Mouse (Mus musculus) heart, adult 18-20 months (tissue): ENCODE results near the gene Fermt2. TPM values are rescaled to one million over a fixed set of nuclear protein-coding genes. Genes with fewer than 3 reads are reported as not detected.
"Not testable (repeated sequence)": the region's sequence is repeated elsewhere in the genome, so short reads cannot be mapped to it uniquely, and the experiment has no call there.

ENCODE experiments used
- DNase-seq, 2 experiments: peaks; one replicate each; pipeline ENCODE4 v3.0.0; 2021 to 2022; ENCODE audit warnings: mixed read lengths in 1 of 2
- total RNA-seq, 2 experiments: library from RNA; stranded (reverse); gene quantifications; 2 replicates each; pipeline ENCODE4 v1.2.3; 2021

Fermt2 gene
- total RNA-seq, 2 experiments from 2014 or later: 215 to 269 TPM

DNA sequence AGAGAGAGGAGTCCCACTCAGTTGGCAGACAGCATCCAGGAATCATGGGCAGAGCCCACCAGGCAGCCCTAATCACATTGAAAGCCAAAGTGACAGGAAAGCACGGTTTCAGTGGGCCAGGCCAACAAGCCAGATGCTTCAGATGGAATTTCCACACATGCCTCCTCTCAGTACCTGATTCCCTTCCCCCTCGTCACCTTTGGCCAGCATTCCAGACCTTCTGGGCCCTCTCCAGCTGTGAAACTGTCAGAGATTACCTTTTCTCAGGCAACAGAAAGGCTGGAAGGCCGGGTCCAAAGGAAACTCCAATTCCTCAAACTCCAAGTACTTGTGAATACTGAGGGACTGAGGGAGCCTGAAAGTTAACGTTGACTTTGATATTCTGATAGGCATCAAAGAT, 19.1 kb downstream of the Fermt2 start:
- DNase-seq: peak; percentile 74 to 79

GRCm38 (mm10) chr14:45507923-45508322, 22.0 kb downstream of the Fermt2 start:
- DNase-seq: peak; percentile 65 to 79

DNA sequence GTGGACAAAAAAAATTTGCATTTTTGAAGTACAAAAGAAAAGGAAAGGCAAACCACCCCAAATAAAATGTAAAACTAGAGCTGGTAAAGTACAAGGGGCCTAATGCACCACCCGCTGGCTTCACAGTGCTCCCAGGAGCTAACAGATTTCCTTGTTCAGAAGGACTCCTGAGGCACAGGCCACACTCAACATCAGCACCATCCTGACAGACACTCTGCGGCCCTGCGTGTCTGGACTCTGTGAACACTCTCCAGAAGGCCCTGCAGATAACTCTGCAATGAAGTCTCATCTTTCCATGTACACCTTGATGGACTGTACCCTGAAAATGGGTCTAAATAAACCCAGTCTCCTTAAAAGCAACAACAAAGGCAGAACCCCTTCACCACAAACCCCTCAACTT, 22.5 kb downstream of the Fermt2 start:
- no peak for DNase-seq

- DNase-seq: peak; percentile 64 to 77
These were observed 22.9 kb downstream of the Fermt2 start for GRCm38 (mm10) chr14:45507032-45507431.

DNA sequence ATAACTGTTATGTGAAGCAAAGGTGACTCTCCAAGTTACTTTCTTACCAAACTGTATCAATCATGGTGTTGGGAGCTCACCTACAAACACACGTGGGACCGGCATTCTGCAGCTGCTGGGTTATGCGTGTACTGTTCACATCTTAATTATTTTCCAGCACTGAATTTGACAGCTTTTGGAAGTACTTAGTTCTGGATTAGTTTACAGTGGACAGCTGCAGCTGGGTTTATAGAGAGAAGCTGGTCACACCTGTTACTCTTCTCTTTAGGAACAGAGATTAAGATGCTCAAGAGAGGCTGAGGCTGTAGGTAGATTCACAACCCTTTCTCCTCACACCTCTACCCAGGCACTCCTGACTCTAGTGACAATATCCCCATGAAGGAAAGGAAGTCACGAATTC, 23.8 kb downstream of the Fermt2 start:
- no peak for DNase-seq

- no peak for DNase-seq
These were observed 25.4 kb downstream of the Fermt2 start for GRCm38 (mm10) chr14:45504422-45505113.

GRCm38 (mm10) chr14:45503934-45504333, 26.0 kb downstream of the Fermt2 start:
- peak in 1 of 2 experiments; percentile 50 for DNase-seq

DNA sequence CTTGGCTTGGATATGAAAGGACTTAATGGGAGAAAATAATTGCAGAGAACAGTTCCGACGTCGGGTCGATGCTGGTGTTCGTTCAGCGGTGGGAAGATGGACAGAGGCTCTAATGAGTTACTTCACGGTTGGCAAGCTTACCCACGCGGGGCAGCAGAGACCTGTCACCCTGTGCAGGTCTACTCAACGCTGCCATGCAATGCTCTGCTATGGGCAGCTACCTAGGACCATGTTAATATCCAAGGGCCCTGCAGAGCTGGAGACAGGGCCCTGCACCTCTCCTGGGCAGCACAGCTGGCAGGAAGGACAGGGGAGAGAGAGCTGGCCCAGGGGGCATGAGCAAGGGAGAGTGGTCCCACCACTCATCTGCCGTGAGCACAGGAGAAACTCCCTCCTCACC, 29.9 kb downstream of the Fermt2 start:
- DNase-seq: no peak

GRCm38 (mm10) chr14:45497116-45497515, 32.8 kb downstream of the Fermt2 start:
- DNase-seq: no peak

DNA sequence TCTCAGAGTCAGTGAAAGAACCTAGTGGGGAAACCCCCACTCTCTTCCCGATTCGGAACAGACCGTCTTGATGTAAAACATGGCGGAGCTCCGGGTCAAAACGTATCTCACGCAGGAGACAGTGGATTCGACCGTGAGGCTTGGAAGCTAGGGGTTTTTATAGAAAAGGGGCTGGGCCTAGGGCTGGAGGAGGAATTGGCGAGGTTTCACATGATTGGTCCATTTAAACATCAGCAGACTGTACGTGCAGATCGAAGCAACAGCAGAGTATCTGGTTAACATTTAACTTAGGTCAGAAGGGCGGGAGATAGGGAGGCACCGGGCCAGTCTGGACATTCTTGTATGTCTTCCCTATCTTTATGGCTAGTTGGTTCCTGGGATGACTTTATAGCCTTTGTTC, 34.1 kb downstream of the Fermt2 start:
- not testable (repeated sequence) for DNase-seq

DNA sequence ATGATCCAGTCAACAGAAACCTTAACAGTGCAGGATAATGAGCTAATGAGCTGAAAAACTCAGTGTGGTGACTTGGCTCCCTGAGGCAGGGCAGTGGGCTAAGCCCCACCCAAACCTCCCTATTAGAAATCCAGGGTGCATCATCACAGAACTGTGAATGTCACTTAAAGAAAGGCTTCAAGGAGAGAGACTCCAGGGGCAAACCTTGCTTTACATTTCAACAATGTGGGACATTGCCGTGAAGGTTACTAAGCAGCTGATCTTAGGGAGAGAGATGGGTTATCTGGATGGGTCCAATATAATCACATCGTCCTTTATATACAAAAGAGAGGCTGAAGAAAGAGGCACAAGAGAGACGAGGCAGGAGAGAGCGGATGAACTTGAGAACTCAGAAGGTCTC, 36.0 kb downstream of the Fermt2 start:
- no peak for DNase-seq

DNA sequence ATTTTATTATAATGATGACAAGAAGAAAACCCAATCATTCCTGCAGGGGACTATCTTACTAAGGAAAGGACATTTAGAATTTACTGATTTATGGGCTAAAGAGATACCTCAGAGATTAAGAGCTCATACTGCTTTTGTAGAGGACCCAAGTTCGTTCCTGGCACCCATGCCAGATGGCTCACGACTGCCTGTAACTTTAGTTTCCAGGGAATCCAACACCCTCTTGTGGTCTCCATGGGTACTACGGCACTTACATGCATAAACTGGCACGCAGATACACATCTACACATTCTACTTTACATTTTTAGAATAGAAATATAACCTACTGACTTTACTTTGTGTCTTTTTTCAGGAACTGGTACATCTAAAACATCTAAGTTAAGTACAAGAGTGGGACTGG, 37.2 kb downstream of the Fermt2 start:
- DNase-seq: no peak

DNA sequence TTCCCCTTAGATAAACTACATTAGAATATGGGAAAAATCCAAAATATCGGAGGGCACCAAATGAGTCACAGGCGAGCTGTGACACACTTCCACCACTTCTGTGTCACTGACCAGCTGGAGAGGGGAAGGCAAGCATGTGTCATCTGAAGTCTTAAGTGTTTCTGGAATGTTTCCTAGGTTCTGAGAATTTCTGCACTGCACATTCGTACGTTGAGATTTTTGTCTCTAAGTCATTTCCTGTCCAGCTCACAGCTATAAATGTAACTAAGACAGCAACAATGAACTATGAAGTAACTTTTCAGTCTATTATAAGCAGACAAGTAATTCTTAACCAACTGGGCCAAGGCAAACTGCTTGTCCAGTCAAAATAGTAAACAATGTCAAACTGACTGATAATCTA, 37.9 kb downstream of the Fermt2 start:
- DNase-seq: peak in 1 of 2 experiments; percentile 62

GRCm38 (mm10) chr14:45487201-45487600, 42.7 kb downstream of the Fermt2 start:
- not testable (repeated sequence) for DNase-seq

DNA sequence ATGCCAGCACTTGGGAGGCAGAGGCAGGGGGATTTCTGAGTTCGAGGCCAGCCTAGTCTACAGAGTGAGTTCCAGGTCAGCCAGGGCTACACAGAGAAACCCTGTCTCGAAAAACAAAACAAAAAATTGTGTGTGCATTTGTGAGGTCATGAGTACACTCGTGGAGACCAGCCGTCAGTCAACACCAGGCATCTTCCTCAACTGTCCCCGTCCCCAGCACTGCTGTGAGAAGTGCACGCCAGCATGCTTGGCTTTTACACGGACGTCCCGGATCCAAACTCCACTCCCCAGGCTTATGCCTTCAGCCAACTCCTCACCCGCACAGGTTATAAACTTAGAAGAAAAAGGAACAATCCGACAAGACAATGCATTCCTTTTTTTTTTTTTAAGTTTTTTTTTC, 46.6 kb downstream of the Fermt2 start:
- not testable (repeated sequence) for DNase-seq

- no peak for DNase-seq
These were observed 50.7 kb downstream of the Fermt2 start for GRCm38 (mm10) chr14:45478977-45479806.

DNA sequence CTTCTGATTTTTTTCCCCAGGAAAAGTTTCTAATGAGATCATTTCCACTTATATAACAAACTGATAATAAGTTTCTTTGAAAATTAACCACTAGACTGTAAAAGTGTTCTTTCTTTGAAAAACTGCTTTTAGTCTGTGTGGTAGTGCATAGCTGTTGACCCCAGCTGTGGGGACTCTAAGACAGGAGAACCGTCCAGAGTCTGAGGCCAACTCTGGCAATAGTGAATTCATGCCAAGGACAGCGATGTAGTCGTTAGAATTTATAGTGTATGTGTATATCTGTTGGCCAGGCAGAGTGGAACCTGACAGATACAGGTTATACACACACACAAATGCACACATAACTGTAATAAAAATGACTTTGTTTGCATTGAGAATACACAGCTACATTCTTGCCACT, 51.4 kb downstream of the Fermt2 start:
- DNase-seq: no peak

GRCm38 (mm10) chr14:45477651-45478050, 52.3 kb downstream of the Fermt2 start:
- DNase-seq: peak; percentile 50 to 59

DNA sequence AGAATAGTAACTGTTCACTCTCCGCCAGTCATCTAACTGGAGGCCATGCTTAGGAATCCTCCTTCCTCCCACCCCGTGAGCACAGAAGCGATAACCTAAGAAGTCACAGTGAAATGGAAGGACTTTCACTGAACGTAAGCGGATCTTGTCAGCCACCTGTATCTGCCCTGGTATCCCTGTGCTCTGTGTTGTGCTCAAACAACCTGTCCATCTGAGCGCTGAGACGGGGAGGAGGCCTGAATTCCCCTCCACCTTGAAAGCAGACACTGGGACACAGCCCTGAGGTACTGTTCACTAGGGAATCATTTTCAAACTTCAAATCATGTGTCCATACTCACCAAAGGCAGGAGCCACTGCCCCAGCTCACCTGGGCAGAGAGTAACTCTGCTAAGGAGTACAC, 52.9 kb downstream of the Fermt2 start:
- no peak for DNase-seq

DNA sequence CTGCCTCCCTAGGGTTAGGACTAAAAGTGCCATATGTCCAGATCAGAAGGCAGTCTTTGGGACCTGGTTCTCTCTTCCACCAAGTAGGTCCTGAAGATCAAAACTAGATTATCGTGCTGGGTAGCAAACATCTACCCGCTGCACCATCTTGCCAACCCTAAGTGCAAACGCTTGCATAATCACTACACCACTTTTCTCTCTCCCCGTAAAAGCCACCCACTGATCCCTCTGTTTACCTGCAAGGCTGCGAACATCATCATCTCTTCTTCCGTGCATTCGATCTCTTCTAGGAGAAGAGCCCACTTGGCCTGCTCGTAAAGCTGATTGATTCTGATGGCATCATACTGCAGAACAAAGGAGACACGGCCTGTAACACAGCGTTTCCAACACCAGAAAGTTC, 57.4 kb downstream of the Fermt2 start:
- DNase-seq: no peak

DNA sequence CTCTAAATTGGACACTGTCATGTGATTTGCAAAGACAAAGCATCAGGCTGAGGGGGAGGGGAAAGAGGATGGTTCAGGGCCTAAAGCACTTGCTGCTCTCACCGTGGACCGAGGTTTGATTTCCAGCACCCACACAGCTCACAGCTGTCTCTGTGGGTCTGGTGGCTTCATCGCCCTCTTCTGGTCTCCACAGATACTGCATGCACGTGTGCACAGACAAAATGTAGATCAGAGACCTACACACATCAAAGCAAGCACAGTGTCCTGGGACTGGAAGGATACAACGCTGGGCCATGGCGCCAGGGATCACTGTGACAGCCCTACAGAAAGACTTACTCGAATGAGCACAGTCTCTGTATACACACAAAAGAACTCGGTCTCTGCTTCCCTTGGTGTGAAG, 60.5 kb downstream of the Fermt2 start:
- no peak for DNase-seq

DNA sequence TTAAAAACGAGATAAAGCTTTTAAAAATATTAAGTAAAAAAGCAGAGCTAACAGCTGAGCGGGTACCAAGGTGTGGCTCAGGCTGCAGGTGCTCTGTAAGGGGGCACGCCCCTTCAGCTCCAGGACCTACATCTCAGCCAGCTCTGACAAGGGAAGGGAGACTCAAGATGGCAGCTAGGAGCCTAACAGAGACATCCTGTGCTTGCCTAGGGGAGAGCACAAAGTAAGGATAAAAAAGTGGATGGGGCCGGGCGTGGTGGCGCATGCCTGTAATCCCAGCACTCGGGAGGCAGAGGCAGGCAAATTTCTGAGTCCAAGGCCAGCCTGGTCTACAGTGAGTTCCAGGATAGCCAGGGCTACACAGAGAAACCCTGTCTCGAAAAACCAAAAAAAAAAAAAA, 63.5 kb downstream of the Fermt2 start:
- not testable (repeated sequence) for DNase-seq
